Mouse (Mus musculus) heart, postnatal 0 days (tissue): ENCODE measurements around the gene Wdr93. TPM values are rescaled to one million over a fixed set of nuclear protein-coding genes. Genes with fewer than 3 reads are reported as not detected.
A peak's percentile ranks its signal among the peaks of the same experiment; 100 is the strongest.

ENCODE experiments used
- ATAC-seq: fragments of 200-750 bp; cut with Nextera tagmentation; 2 replicates; pipeline ENCODE4 v1.8.0; 2017; ENCODE audit warnings: low read depth, moderate number of reproducible peaks, moderate library complexity; ENCODE audit not compliant: insufficient read depth
- DNase-seq: peaks from one replicate; pipeline ENCODE4 v3.0.0-alpha.2; 2016; ENCODE audit warnings: low spot score
- H3K27ac ChIP-seq: fragments of 300-500 bp; sonication (generic); 2 replicates; pipeline ENCODE4 v1.5.1; 2014; ENCODE audit warnings: low read depth, mild to moderate bottlenecking
- H3K27me3 ChIP-seq: fragments of 300-500 bp; sonication (generic); 2 replicates; pipeline ENCODE4 v1.6.1; 2014; ENCODE audit warnings: low read length, mixed read lengths; ENCODE audit not compliant: control insufficient read depth, insufficient read depth
- H3K36me3 ChIP-seq: fragments of 300-500 bp; sonication (generic); replicated peaks from 2 replicates; pipeline ENCODE4 v1.6.1; 2014; ENCODE audit warnings: low read length, mixed read lengths; ENCODE audit not compliant: control insufficient read depth, insufficient read depth
- H3K4me1 ChIP-seq: fragments of 300-500 bp; sonication (generic); 2 replicates; pipeline ENCODE4 v1.6.1; 2014; ENCODE audit warnings: antibody characterized with exemption; ENCODE audit not compliant: control insufficient read depth, insufficient read depth
- H3K4me2 ChIP-seq: fragments of 300-500 bp; sonication (generic); 2 replicates; pipeline ENCODE4 v1.6.1; 2014; ENCODE audit warnings: low read depth, mild to moderate bottlenecking, low read length, moderate library complexity
- H3K4me3 ChIP-seq: fragments of 300-500 bp; sonication (generic); 2 replicates; pipeline ENCODE4 v1.5.1; 2014; ENCODE audit warnings: low read depth, low read length
- H3K9ac ChIP-seq: fragments of 300-500 bp; sonication (generic); replicated peaks from 2 replicates; pipeline ENCODE4 v1.6.1; 2014; ENCODE audit warnings: low read depth, low read length, mixed read lengths
- H3K9me3 ChIP-seq: fragments of 300-500 bp; sonication (generic); replicated peaks from 2 replicates; pipeline ENCODE4 v1.6.1; 2016; ENCODE audit warnings: low read length; ENCODE audit not compliant: control insufficient read depth
- CTCF ChIP-seq: IDR thresholded peaks from 2 replicates; pipeline ENCODE4 v1.5.1; 2016; ENCODE audit warnings: antibody characterized with exemption, control low read depth, low read depth
- EP300 ChIP-seq: IDR thresholded peaks from 2 replicates; pipeline ENCODE4 v1.6.1; 2016; ENCODE audit warnings: antibody characterized with exemption, low read depth
- WGBS: fragments of 180-500 bp; shearing (Covaris S2); extraction: QIAGEN DNeasy Blood & Tissue Kit; methylation state at CpG from one replicate; pipeline ENCODE4 v1.1.7; 2014; 5-methylcytosine and 5-hydroxymethylcytosine counted together
- polyA plus RNA-seq: library from polyadenylated mRNA; unstranded; fragments of >200 nt; fragmentation: Nextera tagmentation; extraction: Ambion mirVana; gene quantifications from 2 replicates; pipeline ENCODE4 v1.2.1, GENCODE M21; 2015
- total RNA-seq: library from RNA; depleted of rRNA; stranded (reverse); fragments of >200 nt; gene quantifications from 2 replicates; pipeline ENCODE4 v1.2.3, GENCODE M21; 2014; ENCODE audit warnings: low replicate concordance

Wdr93 gene
- total and polyA plus RNA-seq, 2 experiments from 2014 or later: not detected

- ATAC-seq (no peak), DNase-seq (no peak)
- no peak for TF ChIP-seq EP300
- no peak for TF ChIP-seq CTCF
- Histone ChIP-seq H3K4me1 (no peaks in the 10 kb centered on the region), H3K36me3 (0 out of 2 replicates have a peak, but pooled peaks cover 3% of the 10 kb centered on the region), H3K27me3 (peaks cover 4% of the 10 kb centered on the region; the same call in 1 of the 2 replicates), H3K9ac (no peak overlapping the region), H3K4me2 (no peak overlapping the region), H3K4me3 (no peak overlapping the region), H3K9me3 (no peaks in the 10 kb centered on the region), H3K27ac (no peak overlapping the region)
- WGBS: 80% methylated on average over 14 of the region's 14 CpGs
Observed at GRCm38 (mm10) chr7:79736511-79736910, 6.5 kb upstream of the Wdr93 start.

GRCm38 (mm10) chr7:79738913-79739312 is 4.0 kb upstream of the Wdr93 start:
- DNase-seq (no peak), ATAC-seq (no peak)

GRCm38 (mm10) chr7:79740279-79740678 is 2.7 kb upstream of the Wdr93 start:
- H3K9me3 ChIP-seq: no peaks in the 10 kb centered on the region
- TF ChIP-seq CTCF (no peak), EP300 (no peak)
- H3K4me1 ChIP-seq: peaks cover 12% of the 10 kb centered on the region; the same call in 1 of the 2 replicates
- no peaks in the 10 kb centered on the region for H3K27me3 ChIP-seq
- no peak overlapping the region for H3K4me2 ChIP-seq
- H3K9ac ChIP-seq: no peak overlapping the region
- no peak overlapping the region for H3K4me3 ChIP-seq
- ATAC-seq (no peak), DNase-seq (no peak)
- H3K27ac ChIP-seq: no peak overlapping the region
- WGBS: 77% methylated on average over 4 of the region's 4 CpGs
- 0 out of 2 replicates have a peak, but pooled peaks cover 3% of the 10 kb centered on the region for H3K36me3 ChIP-seq

More at GRCm38 (mm10) chr7:79738913-79739312, 4.0 kb upstream of the Wdr93 start:
- no peak overlapping the region for H3K27ac ChIP-seq
- TF ChIP-seq EP300 (no peak), CTCF (no peak)
- peaks cover 12% of the 10 kb centered on the region; the same call in 1 of the 2 replicates for H3K4me1 ChIP-seq
- H3K4me3 ChIP-seq: no peak overlapping the region
- H3K36me3 ChIP-seq: 0 out of 2 replicates have a peak, but pooled peaks cover 3% of the 10 kb centered on the region
- H3K9me3 ChIP-seq: no peaks in the 10 kb centered on the region
- no peak overlapping the region for H3K9ac ChIP-seq
- 99% methylated on average over 2 of the region's 2 CpGs for WGBS
- H3K27me3 ChIP-seq: no peaks in the 10 kb centered on the region
- H3K4me2 ChIP-seq: no peak overlapping the region

GRCm38 (mm10) chr7:79742277-79742658 is 695 bp upstream of the Wdr93 start:
- no peaks in the 10 kb centered on the region for H3K27me3 ChIP-seq
- H3K9ac ChIP-seq: peak overlapping the region; percentile 61
- H3K36me3 ChIP-seq: no peaks in the 10 kb centered on the region
- WGBS: 21% methylated on average over 11 of the region's 11 CpGs
- DNase-seq (no peak), ATAC-seq (no peak)
- peak overlapping the region; percentile 94 for H3K4me2 ChIP-seq
- TF ChIP-seq CTCF (no peak), EP300 (no peak)
- no peak overlapping the region for H3K27ac ChIP-seq
- H3K4me3 ChIP-seq: peak overlapping the region; percentile 73
- peaks cover 12% of the 10 kb centered on the region; the same call in 1 of the 2 replicates for H3K4me1 ChIP-seq
- no peaks in the 10 kb centered on the region for H3K9me3 ChIP-seq

GRCm38 (mm10) chr7:79744051-79744450 is 1.1 kb downstream of the Wdr93 start:
- H3K36me3 ChIP-seq: no peaks in the 10 kb centered on the region
- H3K27ac ChIP-seq: no peak overlapping the region
- H3K4me1 ChIP-seq: peaks cover 12% of the 10 kb centered on the region; the same call in 1 of the 2 replicates
- ATAC-seq (no peak), DNase-seq (no peak)
- no peak overlapping the region for H3K4me3 ChIP-seq
- no peak overlapping the region for H3K4me2 ChIP-seq
- no peaks in the 10 kb centered on the region for H3K9me3 ChIP-seq
- WGBS: 86% methylated on average over 9 of the region's 9 CpGs
- no peak overlapping the region for H3K9ac ChIP-seq
- no peaks in the 10 kb centered on the region for H3K27me3 ChIP-seq
- no peak for TF ChIP-seq EP300
- TF ChIP-seq CTCF: no peak

- Histone ChIP-seq H3K4me2 (no peak overlapping the region), H3K36me3 (no peaks in the 10 kb centered on the region)
Observed at GRCm38 (mm10) chr7:79744585-79744984, 1.6 kb downstream of the Wdr93 start.

More at GRCm38 (mm10) chr7:79744585-79744984, 1.6 kb downstream of the Wdr93 start:
- Histone ChIP-seq H3K4me3 (no peak overlapping the region), H3K27ac (no peak overlapping the region), H3K4me1 (peaks cover 12% of the 10 kb centered on the region; the same call in 1 of the 2 replicates), H3K27me3 (no peaks in the 10 kb centered on the region), H3K9ac (no peak overlapping the region), H3K9me3 (no peaks in the 10 kb centered on the region)
- DNase-seq (no peak), ATAC-seq (no peak)
- TF ChIP-seq CTCF (no peak), EP300 (no peak)
- WGBS: 69% methylated on average over 5 of the region's 5 CpGs
